Mouse (Mus musculus) forebrain, embryonic 16.5 days (tissue): ENCODE measurements at regions not wholly inside any gene's neighbourhood (a gene's known extent, or its start where the extent isn't known, plus 50 kb on each side); places are given as distances from the start of the nearest gene placed in this dataset.

Source experiments
- ATAC-seq: fragments of 200-750 bp; cut with Nextera tagmentation; 2 replicates; pipeline ENCODE4 v1.8.0; 2017; ENCODE audit warnings: mild to moderate bottlenecking, moderate library complexity
- H3K27ac ChIP-seq: fragments of 300-500 bp; sonication (generic); 2 replicates; pipeline ENCODE4 v1.5.1; 2014; ENCODE audit warnings: low read length, control low read depth
- H3K27me3 ChIP-seq: fragments of 300-500 bp; sonication (generic); replicated peaks from 2 replicates; pipeline ENCODE4 v1.6.1; 2014; ENCODE audit warnings: low read length; ENCODE audit not compliant: control insufficient read depth, insufficient read depth
- H3K36me3 ChIP-seq: fragments of 300-500 bp; sonication (generic); 2 replicates; pipeline ENCODE4 v1.6.1; 2014; ENCODE audit not compliant: control insufficient read depth, insufficient read depth
- H3K4me1 ChIP-seq: fragments of 300-500 bp; sonication (generic); replicated peaks from 2 replicates; pipeline ENCODE4 v1.6.1; 2014; ENCODE audit warnings: low read length; ENCODE audit not compliant: control insufficient read depth, insufficient read depth
- H3K4me2 ChIP-seq: fragments of 300-500 bp; sonication (generic); 2 replicates; pipeline ENCODE4 v1.6.1; 2014; ENCODE audit warnings: mild to moderate bottlenecking, low read length, control low read depth
- H3K4me3 ChIP-seq: fragments of 300-500 bp; sonication (generic); replicated peaks from 2 replicates; pipeline ENCODE4 v1.5.1; 2014; ENCODE audit warnings: mild to moderate bottlenecking, low read length, control low read depth
- H3K9ac ChIP-seq: fragments of 300-500 bp; sonication (generic); replicated peaks from 2 replicates; pipeline ENCODE4 v1.6.1; 2014; ENCODE audit warnings: low read depth, low read length, control low read depth
- H3K9me3 ChIP-seq: fragments of 300-500 bp; sonication (generic); 2 replicates; pipeline ENCODE4 v1.6.1; 2016; ENCODE audit warnings: low read length; ENCODE audit not compliant: control insufficient read depth
- WGBS: fragments of 180-500 bp; shearing (Covaris S2); extraction: QIAGEN DNeasy Blood & Tissue Kit; methylation state at CpG from one replicate; pipeline ENCODE4 v1.1.7; 2014; 5-methylcytosine and 5-hydroxymethylcytosine counted together

GRCm38 (mm10) chr3:39718946-39719545 lies 812.0 kb upstream of the Intu start:
- no peak overlapping the region for H3K4me3 ChIP-seq
- WGBS, result 74% methylated on average over 11 of the region's 11 CpGs
- no peaks in the 10 kb centered on the region for H3K9me3 ChIP-seq
- no peak overlapping the region for H3K9ac ChIP-seq
- H3K4me2 ChIP-seq, result no peak overlapping the region
- no peaks in the 10 kb centered on the region for H3K27me3 ChIP-seq
- H3K36me3 ChIP-seq, result no peaks in the 10 kb centered on the region
- no peak overlapping the region for H3K27ac ChIP-seq
- H3K4me1 ChIP-seq, result no peaks in the 10 kb centered on the region
- ATAC-seq, result no peak

- no peak overlapping the region for H3K4me2 ChIP-seq
- no peak overlapping the region for H3K9ac ChIP-seq
- H3K36me3 ChIP-seq, result no peaks in the 10 kb centered on the region
- no peaks in the 10 kb centered on the region for H3K9me3 ChIP-seq
- no peak overlapping the region for H3K27ac ChIP-seq
- no peaks in the 10 kb centered on the region for H3K27me3 ChIP-seq
- no peaks in the 10 kb centered on the region for H3K4me1 ChIP-seq
- 91% methylated on average over 3 of the region's 3 CpGs for WGBS
- H3K4me3 ChIP-seq, result no peak overlapping the region
- no peak for ATAC-seq
These were observed 805.3 kb upstream of the Intu start for GRCm38 (mm10) chr3:39725755-39726154.

GRCm38 (mm10) chr3:39736639-39737038 lies 794.4 kb upstream of the Intu start:
- no peak overlapping the region for H3K4me3 ChIP-seq
- 33% methylated on average over 1 of the region's 1 CpGs for WGBS
- H3K9ac ChIP-seq, result no peak overlapping the region
- no peaks in the 10 kb centered on the region for H3K36me3 ChIP-seq
- ATAC-seq, result no peak
- H3K27me3 ChIP-seq, result no peaks in the 10 kb centered on the region
- H3K9me3 ChIP-seq, result no peaks in the 10 kb centered on the region
- no peaks in the 10 kb centered on the region for H3K4me1 ChIP-seq
- peak overlapping the region; percentile 35; the same call in 1 of the 2 replicates for H3K27ac ChIP-seq
- H3K4me2 ChIP-seq, result no peak overlapping the region

GRCm38 (mm10) chr3:39745947-39746346 lies 785.1 kb upstream of the Intu start:
- H3K4me3 ChIP-seq, result no peak overlapping the region
- no peak overlapping the region for H3K9ac ChIP-seq
- no peak overlapping the region for H3K27ac ChIP-seq
- 71% methylated on average over 2 of the region's 2 CpGs for WGBS
- H3K36me3 ChIP-seq, result no peaks in the 10 kb centered on the region
- no peaks in the 10 kb centered on the region for H3K27me3 ChIP-seq
- no peaks in the 10 kb centered on the region for H3K4me1 ChIP-seq
- no peak overlapping the region for H3K4me2 ChIP-seq
- H3K9me3 ChIP-seq, result no peaks in the 10 kb centered on the region
- peak; percentile 43; the same call in 1 of the 2 replicates for ATAC-seq

- H3K4me2 ChIP-seq, result no peak overlapping the region
- H3K27me3 ChIP-seq, result no peaks in the 10 kb centered on the region
- H3K9me3 ChIP-seq, result no peaks in the 10 kb centered on the region
- ATAC-seq, result no peak
- no peak overlapping the region for H3K9ac ChIP-seq
- H3K4me3 ChIP-seq, result no peak overlapping the region
- no peaks in the 10 kb centered on the region for H3K4me1 ChIP-seq
- H3K36me3 ChIP-seq, result no peaks in the 10 kb centered on the region
- no peak overlapping the region for H3K27ac ChIP-seq
- WGBS, result 84% methylated on average over 6 of the region's 6 CpGs
These were observed 762.0 kb upstream of the Intu start for GRCm38 (mm10) chr3:39768981-39769568.

GRCm38 (mm10) chr3:39776278-39777039 lies 754.6 kb upstream of the Intu start:
- Histone ChIP-seq H3K9ac (no peak overlapping the region), H3K27me3 (no peaks in the 10 kb centered on the region), H3K4me1 (peaks cover 7% of the 10 kb centered on the region; the same call in 1 of the 2 replicates), H3K4me3 (no peak overlapping the region), H3K27ac (no peak overlapping the region), H3K36me3 (no peaks in the 10 kb centered on the region), H3K9me3 (no peaks in the 10 kb centered on the region), H3K4me2 (no peak overlapping the region)
- ATAC-seq, result no peak
- 90% methylated on average over 7 of the region's 7 CpGs for WGBS

- Histone ChIP-seq H3K9me3 (no peaks in the 10 kb centered on the region), H3K36me3 (no peaks in the 10 kb centered on the region), H3K27me3 (no peaks in the 10 kb centered on the region), H3K9ac (no peak overlapping the region), H3K27ac (no peak overlapping the region), H3K4me3 (no peak overlapping the region), H3K4me1 (peaks cover 7% of the 10 kb centered on the region; the same call in 1 of the 2 replicates), H3K4me2 (no peak overlapping the region)
- ATAC-seq, result no peak; the same call in 1 of the 2 replicates
- WGBS, result 21% methylated on average over 6 of the region's 6 CpGs
These were observed 751.3 kb upstream of the Intu start for GRCm38 (mm10) chr3:39779690-39780218.

GRCm38 (mm10) chr3:39780270-39780669 lies 750.8 kb upstream of the Intu start:
- ATAC-seq, result no peak

GRCm38 (mm10) chr3:39784901-39785300 lies 746.2 kb upstream of the Intu start:
- WGBS, result 70% methylated on average over 2 of the region's 2 CpGs
- Histone ChIP-seq H3K9ac (no peak overlapping the region), H3K36me3 (no peaks in the 10 kb centered on the region), H3K4me3 (no peak overlapping the region), H3K4me2 (no peak overlapping the region), H3K27me3 (no peaks in the 10 kb centered on the region), H3K27ac (no peak overlapping the region), H3K4me1 (peaks cover 4% of the 10 kb centered on the region; the same call in 1 of the 2 replicates), H3K9me3 (no peaks in the 10 kb centered on the region)
- ATAC-seq, result no peak

More at GRCm38 (mm10) chr3:39780270-39780669, 750.8 kb upstream of the Intu start:
- H3K9me3 ChIP-seq, result no peaks in the 10 kb centered on the region
- H3K4me3 ChIP-seq, result no peak overlapping the region
- WGBS, result 39% methylated on average over 5 of the region's 5 CpGs
- H3K4me1 ChIP-seq, result peaks cover 7% of the 10 kb centered on the region; the same call in 1 of the 2 replicates
- H3K36me3 ChIP-seq, result no peaks in the 10 kb centered on the region
- no peak overlapping the region for H3K27ac ChIP-seq
- no peak overlapping the region for H3K4me2 ChIP-seq
- no peak overlapping the region for H3K9ac ChIP-seq
- no peaks in the 10 kb centered on the region for H3K27me3 ChIP-seq
